Mouse (Mus musculus): ENCODE results near the gene Nploc4.

GRCm38 (mm10) chr11:120344310-120344920, 93.1 kb downstream of the Nploc4 start:
- TF ChIP-seq CHD2 (IDR thresholded peaks at IDR 0.05; ENCODE audit: low read depth, low read length): 0 out of 2 replicates have a peak, but pooled peaks have one; percentile 12
- TF ChIP-seq MAFK (IDR thresholded peaks at IDR 0.05; ENCODE audit: insufficient read depth, low read depth, low read length): no peak
